Mouse (Mus musculus) heart, adult 2 months (tissue): ENCODE data around the gene Olfr632.

Experiments
- CTCF ChIP-seq: fragments of 200-600 bp; IDR thresholded peaks from 2 replicates; pipeline ENCODE4 v1.8.1; 2022; ENCODE audit warnings: antibody characterized with exemption, mild to moderate bottlenecking, moderate library complexity
- EP300 ChIP-seq: fragments of 200-500 bp; IDR thresholded peaks from 2 replicates; pipeline ENCODE4 v1.6.1; 2011; ENCODE audit warnings: low read depth, low read length, control low read depth; ENCODE audit not compliant: insufficient read depth
- POLR2A ChIP-seq: fragments of 200-500 bp; IDR thresholded peaks from 2 replicates; pipeline ENCODE4 v1.6.1; 2011; ENCODE audit warnings: mild to moderate bottlenecking, low read depth, low read length, control low read depth; ENCODE audit not compliant: insufficient read depth

- no peak for TF ChIP-seq CTCF
- no peak for TF ChIP-seq POLR2A
- no peak for TF ChIP-seq EP300
These were observed 48.0 kb upstream of the Olfr632 start, which contains the start of gene Olfr66 for GRCm38 (mm10) chr7:103886152-103886551.
